Mouse (Mus musculus): ENCODE measurements around the gene Gm21778. TPM values are rescaled to one million over a fixed set of nuclear protein-coding genes. Genes with fewer than 3 reads are reported as not detected.
"Not testable (repeated sequence)": the region's sequence is repeated elsewhere in the genome, so short reads cannot be mapped to it uniquely, and the experiment has no call there.

The Gm21778 gene
- not detected in 2 replicates for polyA plus RNA-seq (2015; fragmentation: Nextera tagmentation; extraction: Ambion mirVana)

DNA sequence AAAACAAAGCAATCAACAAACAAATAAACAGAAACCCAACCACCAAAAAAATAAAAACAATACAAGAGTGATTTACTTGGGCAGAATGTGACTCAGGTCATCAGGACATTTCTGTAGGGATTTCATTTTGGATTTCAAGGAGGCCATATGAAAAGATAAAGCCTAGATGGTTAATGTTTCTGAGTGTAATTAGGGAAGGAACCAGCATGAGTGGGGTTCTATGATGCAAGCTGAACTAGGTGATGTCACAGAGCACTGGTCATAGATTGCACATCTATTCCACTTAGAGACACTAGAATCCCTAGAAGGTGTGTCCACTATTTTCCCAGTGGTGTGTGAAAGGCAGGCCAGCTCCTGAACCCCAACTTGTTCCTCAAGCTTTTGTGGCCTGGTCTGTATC, at the start of gene Gm21778:
Gene Gm21778 (plus strand): TSS at position 301 of the 400 bp plus-strand sequence.
- not testable (repeated sequence) for H3K4me1 ChIP-seq (replicated peaks); H3K36me3 ChIP-seq; H3K4me2 ChIP-seq; H3K9ac ChIP-seq; H3K9me3 ChIP-seq; H3K4me3 ChIP-seq; H3K27ac ChIP-seq (replicated peaks); H3K27me3 ChIP-seq; ATAC-seq (ENCODE audit: low FRiP score, low read depth)

Other genes with a start within 250 kb of the Gm21778 start
- not detected in 2 replicates for gene Gm20914, start 216.5 kb upstream of the Gm21778 start, polyA plus RNA-seq (2015; fragmentation: Nextera tagmentation; extraction: Ambion mirVana)
- gene Gm28171, start 149.1 kb upstream of the Gm21778 start, polyA plus RNA-seq (2015; fragmentation: Nextera tagmentation; extraction: Ambion mirVana): not detected in 2 replicates

Measured in hindbrain, embryonic 15.5 days (tissue).